Mouse (Mus musculus) intestine, postnatal 0 days (tissue): ENCODE results near the gene Kdm6a. TPM values are rescaled to one million over a fixed set of nuclear protein-coding genes. Genes with fewer than 3 reads are reported as not detected.

Experiments
- ATAC-seq: fragments of 200-750 bp; cut with Nextera tagmentation; 2 replicates; pipeline ENCODE4 v1.8.0; 2017; ENCODE audit warnings: mild to moderate bottlenecking, moderate TSS enrichment, moderate library complexity
- H3K27ac ChIP-seq: fragments of 300-500 bp; sonication (generic); 2 replicates; pipeline ENCODE4 v1.5.1; 2014; ENCODE audit warnings: mild to moderate bottlenecking, low read depth, low read length, moderate library complexity
- H3K27me3 ChIP-seq: fragments of 300-500 bp; sonication (generic); replicated peaks from 2 replicates; pipeline ENCODE4 v1.6.1; 2014; ENCODE audit warnings: low read length, mixed read lengths; ENCODE audit not compliant: control insufficient read depth, insufficient read depth
- H3K36me3 ChIP-seq: fragments of 300-500 bp; sonication (generic); 2 replicates; pipeline ENCODE4 v1.6.1; 2014; ENCODE audit warnings: mild to moderate bottlenecking, moderate library complexity; ENCODE audit not compliant: control insufficient read depth, insufficient read depth
- H3K4me1 ChIP-seq: fragments of 300-500 bp; sonication (generic); replicated peaks from 2 replicates; pipeline ENCODE4 v1.6.1; 2014; ENCODE audit warnings: antibody characterized with exemption, low read length, mixed read lengths; ENCODE audit not compliant: control insufficient read depth, insufficient read depth
- H3K4me2 ChIP-seq: fragments of 300-500 bp; sonication (generic); replicated peaks from 2 replicates; pipeline ENCODE4 v1.6.1; 2014; ENCODE audit warnings: low read depth, mild to moderate bottlenecking, moderate library complexity
- H3K4me3 ChIP-seq: fragments of 300-500 bp; sonication (generic); 2 replicates; pipeline ENCODE4 v1.5.1; 2014; ENCODE audit warnings: low read depth, low read length
- H3K9ac ChIP-seq: fragments of 300-500 bp; sonication (generic); 2 replicates; pipeline ENCODE4 v1.6.1; 2014; ENCODE audit warnings: mild to moderate bottlenecking, low read depth, low read length
- H3K9me3 ChIP-seq: fragments of 300-500 bp; sonication (generic); 2 replicates; pipeline ENCODE4 v1.6.1; 2016; ENCODE audit warnings: mixed run types; ENCODE audit not compliant: control insufficient read depth
- CTCF ChIP-seq: sonication (generic); IDR thresholded peaks from 2 replicates; pipeline ENCODE4 v1.5.1; 2016; ENCODE audit warnings: low read depth, mild to moderate bottlenecking, control low read depth, antibody characterized with exemption, moderate library complexity
- WGBS: fragments of 180-500 bp; shearing (Covaris S2); extraction: QIAGEN DNeasy Blood & Tissue Kit; methylation state at CpG from one replicate; pipeline ENCODE4 v1.1.7; 2014; 5-methylcytosine and 5-hydroxymethylcytosine counted together
- polyA plus RNA-seq: library from polyadenylated mRNA; unstranded; fragments of >200 nt; fragmentation: Nextera tagmentation; extraction: Ambion mirVana; gene quantifications from 2 replicates; pipeline ENCODE4 v1.2.1, GENCODE M21; 2015

The Kdm6a gene
- polyA plus RNA-seq = 9.5 and 10.6 TPM in 2 replicates

DNA sequence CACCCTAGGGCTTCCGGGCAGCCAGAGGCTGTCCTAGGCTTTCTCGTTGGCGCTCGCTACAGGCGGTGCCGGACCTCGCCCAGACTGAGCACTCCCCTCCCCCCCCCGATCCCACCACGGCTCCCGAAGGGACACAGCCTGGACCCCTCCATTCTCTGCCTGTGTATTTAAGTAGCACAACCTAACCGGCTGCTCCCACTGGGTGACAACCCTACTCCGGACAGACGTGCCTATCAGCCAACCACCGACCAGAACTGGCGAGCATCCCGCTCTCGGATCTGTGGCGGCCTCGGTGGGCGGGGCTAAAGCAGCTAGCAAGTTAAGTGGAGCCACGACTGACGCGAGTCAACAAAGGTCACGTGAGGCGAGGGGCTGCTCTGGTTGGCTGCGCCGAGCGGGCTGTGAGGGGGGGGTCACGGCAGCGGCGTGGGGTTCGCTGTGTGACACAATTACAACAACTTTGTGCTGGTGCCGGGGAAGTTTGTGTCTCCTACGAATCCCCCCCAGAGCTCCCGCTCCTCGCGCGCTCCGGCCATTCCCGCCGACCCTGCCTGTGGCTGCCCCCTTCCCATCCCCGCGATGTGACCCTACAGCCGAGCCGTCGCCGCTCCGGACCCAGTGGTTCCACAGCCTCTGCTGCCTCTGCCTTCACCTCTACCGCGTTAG is at the start of gene Kdm6a:
Gene Kdm6a (plus strand): TSS at position 384 of the 666 bp plus-strand sequence.
- Histone ChIP-seq H3K4me1 (no peaks in the 10 kb centered on the region), H3K4me2 (peak within 1 kb of the TSS; percentile 78), H3K27me3 (no peaks in the 10 kb centered on the region), H3K36me3 (no peaks in the 10 kb centered on the region), H3K4me3 (peak within 1 kb of the TSS; percentile 77), H3K9me3 (no peaks in the 10 kb centered on the region), H3K27ac (peak within 1 kb of the TSS; percentile 96), H3K9ac (peak within 1 kb of the TSS; percentile 94)
- peak; percentile 99 for ATAC-seq
- TF ChIP-seq CTCF = no peak
- WGBS = under 1% methylated on average over 48 of the region's 50 CpGs

- no peaks in the 10 kb centered on the region for H3K4me1 ChIP-seq
- H3K27ac ChIP-seq = no peak within 1 kb of the TSS
- H3K4me2 ChIP-seq = no peak within 1 kb of the TSS
- 85% methylated on average over 1 of the region's 1 CpGs for WGBS
- no peak for TF ChIP-seq CTCF
- H3K27me3 ChIP-seq = no peaks in the 10 kb centered on the region
- no peak for ATAC-seq
- H3K4me3 ChIP-seq = no peak within 1 kb of the TSS
- H3K9ac ChIP-seq = no peak within 1 kb of the TSS
- no peaks in the 10 kb centered on the region for H3K36me3 ChIP-seq
- H3K9me3 ChIP-seq = no peaks in the 10 kb centered on the region
Observed at GRCm38 (mm10) chrX:18145557-18145956, 16.8 kb upstream of the Kdm6a start, which contains the start of gene Dusp21. Dusp21 (plus strand) TSS chrX:18145857.

- Histone ChIP-seq H3K9me3 (no peaks in the 10 kb centered on the region), H3K4me2 (peak overlapping the region; percentile 78; the same call in 1 of the 2 replicates), H3K9ac (no peak overlapping the region), H3K36me3 (no peaks in the 10 kb centered on the region), H3K4me1 (no peaks in the 10 kb centered on the region), H3K4me3 (no peak overlapping the region), H3K27ac (no peak overlapping the region), H3K27me3 (no peaks in the 10 kb centered on the region)
- no peak for ATAC-seq
- 73% methylated on average over 4 of the region's 4 CpGs for WGBS
- TF ChIP-seq CTCF = no peak
Observed at GRCm38 (mm10) chrX:18160734-18161442, 1.5 kb upstream of the Kdm6a start.

- Histone ChIP-seq H3K27ac (peak overlapping the region; percentile 87), H3K27me3 (no peaks in the 10 kb centered on the region), H3K4me2 (peak overlapping the region; percentile 78), H3K4me3 (peak overlapping the region; percentile 77), H3K9ac (peak overlapping the region; percentile 94), H3K36me3 (no peaks in the 10 kb centered on the region), H3K9me3 (no peaks in the 10 kb centered on the region), H3K4me1 (no peaks in the 10 kb centered on the region)
- peak; percentile 19; the same call in 1 of the 2 replicates for TF ChIP-seq CTCF
- peak; percentile 71 for ATAC-seq
- WGBS = under 1% methylated on average over 28 of the region's 28 CpGs
Observed at GRCm38 (mm10) chrX:18161796-18162191, 581 bp upstream of the Kdm6a start.

DNA sequence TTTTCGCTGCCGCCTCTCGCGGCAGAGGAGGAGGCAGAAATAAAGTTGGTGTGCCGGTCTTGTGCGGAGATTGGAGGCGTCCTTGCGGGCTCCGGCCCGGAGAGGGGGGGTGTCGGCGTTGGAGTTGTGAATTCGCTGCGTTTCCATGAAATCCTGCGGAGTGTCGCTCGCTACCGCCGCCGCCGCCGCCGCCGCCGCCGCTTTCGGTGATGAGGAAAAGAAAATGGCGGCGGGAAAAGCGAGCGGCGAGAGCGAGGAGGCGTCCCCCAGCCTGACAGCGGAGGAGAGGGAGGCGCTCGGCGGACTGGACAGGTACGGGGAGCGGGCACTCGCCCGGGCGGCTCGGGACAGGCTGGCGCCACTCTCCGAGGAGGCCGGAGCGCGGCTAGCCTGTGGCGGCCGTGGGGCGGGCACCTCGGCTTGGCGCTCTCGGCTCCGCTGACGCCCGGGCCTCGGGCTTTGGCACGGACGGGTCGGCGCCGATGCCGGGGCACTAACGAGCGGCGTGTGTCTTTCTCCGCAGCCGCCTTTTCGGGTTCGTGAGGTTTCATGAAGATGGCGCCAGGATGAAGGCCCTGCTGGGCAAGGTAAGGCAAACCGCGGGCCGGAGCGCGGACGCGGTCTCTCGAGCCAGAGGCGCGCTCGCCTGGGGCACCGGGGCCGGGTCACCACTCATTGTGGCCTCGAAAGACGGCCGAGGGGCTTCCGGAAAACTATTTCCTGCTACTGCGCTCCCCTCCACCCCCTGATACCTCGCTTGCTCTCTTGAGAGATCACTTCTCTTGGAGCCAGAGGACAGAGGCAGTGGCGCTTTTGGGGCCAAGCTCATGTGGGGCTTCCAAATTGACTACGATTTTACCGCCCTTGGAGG is 721 bp downstream of the Kdm6a start:
- Histone ChIP-seq H3K27me3 (no peaks in the 10 kb centered on the region), H3K27ac (peak overlapping the region; percentile 96), H3K4me2 (peak overlapping the region; percentile 78), H3K36me3 (no peaks in the 10 kb centered on the region), H3K4me1 (no peaks in the 10 kb centered on the region), H3K9ac (peak overlapping the region; percentile 94), H3K4me3 (peak overlapping the region; percentile 77), H3K9me3 (no peaks in the 10 kb centered on the region)
- ATAC-seq = peak; percentile 38
- under 1% methylated on average over 87 of the region's 95 CpGs for WGBS
- no peak for TF ChIP-seq CTCF
